Mouse (Mus musculus) liver, adult 2 months (tissue): ENCODE data around the gene Gm12166.

Experiments used
- CTCF ChIP-seq: fragments of 200-500 bp; IDR thresholded peaks from 2 replicates; pipeline ENCODE4 v1.5.1; 2011; ENCODE audit warnings: low read depth, low read length, control low read depth
- POLR2A ChIP-seq: fragments of 200-500 bp; IDR thresholded peaks from 2 replicates; pipeline ENCODE4 v1.6.1; 2011; ENCODE audit warnings: low read length, control low read depth; ENCODE audit not compliant: insufficient read depth; ENCODE audit errors: extremely low read depth

DNA sequence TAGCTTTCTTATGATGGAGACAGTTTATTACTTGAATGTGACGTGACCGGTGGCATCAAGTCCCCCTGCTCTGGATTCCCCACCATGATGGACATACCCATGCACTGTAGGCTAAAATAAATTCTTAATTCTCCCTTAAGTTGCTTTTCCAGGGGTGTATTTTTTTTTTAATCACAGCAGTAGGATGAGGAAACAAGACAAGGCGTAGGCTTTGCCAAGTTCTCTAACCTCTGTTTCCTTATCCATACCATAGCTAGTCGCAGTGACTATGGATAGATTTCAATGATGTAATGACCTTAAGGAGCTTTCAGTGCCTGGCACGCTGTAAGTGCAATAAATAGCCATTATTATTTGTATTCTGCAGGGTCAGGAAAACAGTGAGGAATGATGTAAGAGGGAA is 25.2 kb upstream of the Gm12166 start:
- no peak for TF ChIP-seq CTCF
- no peak for TF ChIP-seq POLR2A
